Mouse (Mus musculus): Measurements from ENCODE around the gene Snx27. TPM values are rescaled to one million over a fixed set of nuclear protein-coding genes. Genes with fewer than 3 reads are reported as not detected.
A peak's percentile ranks its signal among the peaks of the same experiment; 100 is the strongest.

Snx27 gene
- total RNA-seq, 1 experiment = 33.1 TPM

DNA sequence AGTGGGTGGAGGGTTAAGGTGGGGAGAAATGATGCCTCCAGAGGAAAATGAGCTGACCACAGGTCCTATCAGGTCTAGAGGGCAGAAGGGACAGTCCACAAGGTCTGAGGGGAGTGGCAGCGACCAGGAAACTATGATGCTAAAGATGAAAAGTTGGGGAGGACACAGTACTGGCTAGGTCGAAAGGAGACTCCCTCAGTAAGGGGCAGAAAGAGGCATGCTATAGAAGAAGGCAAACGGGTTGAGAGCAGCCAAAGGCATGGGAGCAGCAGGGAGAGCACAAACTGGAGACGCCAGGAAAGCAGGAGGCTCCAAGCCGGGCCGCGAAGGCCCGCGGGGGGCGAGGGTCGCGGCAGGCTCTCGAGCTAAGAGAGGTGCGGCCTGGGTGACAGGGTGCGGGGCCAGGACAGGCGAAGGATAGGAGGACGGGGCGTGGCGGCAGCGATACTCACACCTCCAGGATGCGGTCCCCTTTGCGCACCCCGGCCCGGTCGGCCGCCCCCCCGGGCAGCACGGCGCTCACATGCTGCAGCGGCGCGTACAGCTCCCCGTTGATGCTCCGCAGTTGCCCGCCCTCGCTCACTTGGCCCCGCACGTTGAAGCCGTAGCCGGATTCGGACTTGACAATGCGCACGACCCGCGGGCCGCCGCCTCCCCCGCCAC is 592 bp downstream of the Snx27 start:
- Histone ChIP-seq H3K36me3 (ENCODE audit: control insufficient read depth, insufficient read depth, low read length, poor library complexity, severe bottlenecking) (no peaks in the 10 kb centered on the region), H3K4me3 (ENCODE audit: insufficient read depth in 1 of 2, low read depth in 1 of 2, low read length in 2 of 2, poor library complexity in 1 of 2, severe bottlenecking in 1 of 2) (peak overlapping the region; percentile 85 to 94), H3K4me1 (ENCODE audit: control insufficient read depth in 2 of 2, insufficient read depth in 2 of 2, low read length in 2 of 2, poor library complexity in 1 of 2) (peaks cover 1 to 3% of the 10 kb centered on the region in 2 experiments; a peak in 2 of 4 replicates), H3K9me3 (ENCODE audit: control insufficient read depth, insufficient read depth, low read depth, low read length) (no peaks in the 10 kb centered on the region), H3K9ac (ENCODE audit: insufficient read depth, low read depth, low read length, poor library complexity, severe bottlenecking) (peak overlapping the region; percentile 87), H3K27ac (ENCODE audit: insufficient read depth, low read depth, low read length, poor library complexity, severe bottlenecking) (0 out of 2 replicates have a peak overlapping the region, but pooled peaks have one; percentile 11)
- DNase-seq (ENCODE audit: low read depth, low spot score) = no peak
- in situ Hi-C loops (cut with MboI; ENCODE audit: low sequenced_read_pairs in 2 of 2, unreplicated experiment in 2 of 2) = no loop called here
- TF ChIP-seq HCFC1 (IDR thresholded peaks at IDR 0.05; ENCODE audit: borderline replicate concordance, insufficient read depth, low read length) = no peak
- no peak for TF ChIP-seq MAFK (IDR thresholded peaks at IDR 0.05; ENCODE audit: insufficient read depth, low read depth, low read length)
- TF ChIP-seq CHD2 (IDR thresholded peaks at IDR 0.05; ENCODE audit: low read depth, low read length) = no peak
- no peak for TF ChIP-seq ZC3H11A (IDR thresholded peaks at IDR 0.05; ENCODE audit: borderline replicate concordance, low read depth, low read length)
- no peak for TF ChIP-seq ZNF384 (IDR thresholded peaks at IDR 0.05; ENCODE audit: low read depth, low read length)

DNA sequence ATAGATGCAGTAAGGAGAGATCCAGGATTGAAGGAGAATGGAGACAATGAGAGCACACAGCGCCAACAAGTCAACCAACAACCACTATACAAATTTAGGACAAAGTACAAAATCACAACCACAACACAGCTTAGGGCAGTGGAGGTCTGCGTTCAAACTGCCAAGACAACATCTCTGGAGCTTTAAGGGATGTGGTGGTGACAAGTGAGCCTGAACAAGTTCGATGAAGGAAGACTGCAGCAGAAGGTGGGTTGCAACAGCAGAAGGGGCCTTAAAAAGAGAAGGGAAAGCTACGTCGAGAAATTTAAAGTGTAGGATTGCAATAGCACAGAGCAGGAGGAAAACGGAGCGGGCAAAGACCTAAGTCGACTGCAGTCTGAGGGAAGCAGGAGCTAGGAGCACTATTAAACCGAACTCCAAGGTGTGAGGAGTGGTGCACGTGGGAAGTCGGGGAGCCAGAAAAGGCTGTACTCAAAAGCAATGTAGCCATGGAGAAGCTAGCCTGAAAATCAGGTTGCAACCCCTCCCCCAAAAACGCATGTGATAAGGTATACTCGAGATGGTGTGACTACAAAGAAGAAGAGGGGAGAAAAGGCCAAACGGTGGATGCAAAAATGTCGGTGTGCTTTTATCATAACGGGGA is 1.3 kb downstream of the Snx27 start:
- H3K9ac ChIP-seq (ENCODE audit: insufficient read depth, low read depth, low read length, poor library complexity, severe bottlenecking) = peak overlapping the region; percentile 87
- no peak for DNase-seq (ENCODE audit: low read depth, low spot score)
- no peaks in the 10 kb centered on the region for H3K9me3 ChIP-seq (ENCODE audit: control insufficient read depth, insufficient read depth, low read depth, low read length)
- TF ChIP-seq MAFK (IDR thresholded peaks at IDR 0.05; ENCODE audit: insufficient read depth, low read depth, low read length) (no peak), CHD2 (IDR thresholded peaks at IDR 0.05; ENCODE audit: low read depth, low read length) (no peak), ZNF384 (IDR thresholded peaks at IDR 0.05; ENCODE audit: low read depth, low read length) (no peak), HCFC1 (IDR thresholded peaks at IDR 0.05; ENCODE audit: borderline replicate concordance, insufficient read depth, low read length) (no peak), ZC3H11A (IDR thresholded peaks at IDR 0.05; ENCODE audit: borderline replicate concordance, low read depth, low read length) (no peak)
- H3K4me1 ChIP-seq (ENCODE audit: control insufficient read depth in 2 of 2, insufficient read depth in 2 of 2, low read length in 2 of 2, poor library complexity in 1 of 2) = peaks cover 1 to 3% of the 10 kb centered on the region in 2 experiments; a peak in 2 of 4 replicates
- H3K27ac ChIP-seq (ENCODE audit: insufficient read depth, low read depth, low read length, poor library complexity, severe bottlenecking) = no peak overlapping the region
- H3K4me3 ChIP-seq (ENCODE audit: insufficient read depth in 1 of 2, low read depth in 1 of 2, low read length in 2 of 2, poor library complexity in 1 of 2, severe bottlenecking in 1 of 2) = peak overlapping the region; percentile 85 to 94
- H3K36me3 ChIP-seq (ENCODE audit: control insufficient read depth, insufficient read depth, low read length, poor library complexity, severe bottlenecking) = no peaks in the 10 kb centered on the region
- in situ Hi-C loops (cut with MboI; ENCODE audit: low sequenced_read_pairs in 2 of 2, unreplicated experiment in 2 of 2) = no loop called here

DNA sequence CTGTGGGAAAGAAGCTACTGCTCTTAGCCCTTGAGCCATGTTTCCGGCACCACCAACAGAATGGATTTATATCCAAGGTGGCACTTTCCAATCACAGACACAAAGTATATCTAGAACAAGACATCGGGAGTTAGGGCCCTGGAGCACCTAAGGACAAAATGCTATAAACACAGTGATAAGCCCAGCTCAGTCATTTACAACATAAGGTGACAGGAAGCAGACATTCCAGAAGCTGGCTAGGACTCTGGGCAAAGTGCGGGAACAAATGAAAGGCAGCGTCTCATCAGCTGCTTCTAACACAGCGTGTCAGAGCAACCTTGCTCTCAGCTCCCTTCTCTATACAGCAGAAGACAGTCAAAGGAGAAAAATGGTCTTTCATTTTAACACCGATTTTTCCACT is 8.0 kb downstream of the Snx27 start:
- no peaks in the 10 kb centered on the region for H3K9me3 ChIP-seq (ENCODE audit: control insufficient read depth, insufficient read depth, low read depth, low read length)
- H3K36me3 ChIP-seq (ENCODE audit: control insufficient read depth, insufficient read depth, low read length, poor library complexity, severe bottlenecking) = no peaks in the 10 kb centered on the region
- DNase-seq (ENCODE audit: low read depth, low spot score) = no peak
- in situ Hi-C loops (cut with MboI; ENCODE audit: low sequenced_read_pairs in 2 of 2, unreplicated experiment in 2 of 2) = no loop called here
- no peak overlapping the region for H3K27ac ChIP-seq (ENCODE audit: insufficient read depth, low read depth, low read length, poor library complexity, severe bottlenecking)
- peaks cover 0 to 4% of the 10 kb centered on the region in 2 experiments; a peak in 1 of 4 replicates for H3K4me1 ChIP-seq (ENCODE audit: control insufficient read depth in 2 of 2, insufficient read depth in 2 of 2, low read length in 2 of 2, poor library complexity in 1 of 2)
- no peak for TF ChIP-seq HCFC1 (IDR thresholded peaks at IDR 0.05; ENCODE audit: borderline replicate concordance, insufficient read depth, low read length)
- TF ChIP-seq MAFK (IDR thresholded peaks at IDR 0.05; ENCODE audit: insufficient read depth, low read depth, low read length) = no peak
- no peak for TF ChIP-seq ZNF384 (IDR thresholded peaks at IDR 0.05; ENCODE audit: low read depth, low read length)
- no peak for TF ChIP-seq ZC3H11A (IDR thresholded peaks at IDR 0.05; ENCODE audit: borderline replicate concordance, low read depth, low read length)
- no peak for TF ChIP-seq CHD2 (IDR thresholded peaks at IDR 0.05; ENCODE audit: low read depth, low read length)
- no peak overlapping the region for H3K4me3 ChIP-seq (ENCODE audit: insufficient read depth in 1 of 2, low read depth in 1 of 2, low read length in 2 of 2, poor library complexity in 1 of 2, severe bottlenecking in 1 of 2)
- no peak overlapping the region for H3K9ac ChIP-seq (ENCODE audit: insufficient read depth, low read depth, low read length, poor library complexity, severe bottlenecking)

DNA sequence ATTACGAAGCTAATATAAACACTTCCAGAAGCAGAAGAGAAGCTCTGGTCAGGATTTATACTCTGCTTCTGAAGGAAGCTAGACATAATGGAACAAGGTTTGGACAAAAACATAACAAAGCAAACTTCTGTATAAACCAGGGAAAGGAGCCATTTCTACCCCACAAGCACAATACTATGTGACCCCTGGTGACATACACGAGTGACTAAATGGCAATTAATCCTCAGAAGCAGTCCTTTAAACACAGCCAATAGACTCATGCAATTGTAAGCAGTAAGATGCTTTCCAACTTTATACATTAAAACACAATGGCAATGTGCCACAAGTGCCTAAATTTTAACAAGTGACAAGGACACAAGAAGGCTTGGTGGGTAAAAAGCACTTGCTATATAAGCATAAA is 15.3 kb downstream of the Snx27 start:
- Histone ChIP-seq H3K36me3 (ENCODE audit: control insufficient read depth, insufficient read depth, low read length, poor library complexity, severe bottlenecking) (no peaks in the 10 kb centered on the region), H3K9ac (ENCODE audit: insufficient read depth, low read depth, low read length, poor library complexity, severe bottlenecking) (no peak overlapping the region), H3K4me1 (ENCODE audit: control insufficient read depth in 2 of 2, insufficient read depth in 2 of 2, low read length in 2 of 2, poor library complexity in 1 of 2) (peaks cover 2% of the 10 kb centered on the region in 2 experiments; a peak in 1 of 4 replicates), H3K4me3 (ENCODE audit: insufficient read depth in 1 of 2, low read depth in 1 of 2, low read length in 2 of 2, poor library complexity in 1 of 2, severe bottlenecking in 1 of 2) (no peak overlapping the region), H3K27ac (ENCODE audit: insufficient read depth, low read depth, low read length, poor library complexity, severe bottlenecking) (no peak overlapping the region), H3K9me3 (ENCODE audit: control insufficient read depth, insufficient read depth, low read depth, low read length) (no peaks in the 10 kb centered on the region)
- TF ChIP-seq ZNF384 (IDR thresholded peaks at IDR 0.05; ENCODE audit: low read depth, low read length) (no peak), CHD2 (IDR thresholded peaks at IDR 0.05; ENCODE audit: low read depth, low read length) (no peak), HCFC1 (IDR thresholded peaks at IDR 0.05; ENCODE audit: borderline replicate concordance, insufficient read depth, low read length) (no peak), ZC3H11A (IDR thresholded peaks at IDR 0.05; ENCODE audit: borderline replicate concordance, low read depth, low read length) (no peak), MAFK (IDR thresholded peaks at IDR 0.05; ENCODE audit: insufficient read depth, low read depth, low read length) (no peak)
- in situ Hi-C loops (cut with MboI; ENCODE audit: low sequenced_read_pairs in 2 of 2, unreplicated experiment in 2 of 2) = no loop called here
- no peak for DNase-seq (ENCODE audit: low read depth, low spot score)

All from ES-E14 (cell line).